Mouse (Mus musculus) CH12.LX (cell line): ENCODE data around the gene Polr1c. TPM values are rescaled to one million over a fixed set of nuclear protein-coding genes. Genes with fewer than 3 reads are reported as not detected.
A peak's percentile ranks its signal among the peaks of the same experiment; 100 is the strongest.

Experiments
- DNase-seq: peaks from one replicate; pipeline ENCODE4 v3.0.0-alpha.2; 2013; ENCODE audit errors: extremely low read depth
- H3K27ac ChIP-seq: 2 replicates; pipeline ENCODE4 v1.5.1; 2012; ENCODE audit warnings: low read depth, mild to moderate bottlenecking, control low read depth, moderate library complexity; ENCODE audit not compliant: insufficient read depth
- H3K27me3 ChIP-seq: replicated peaks from 2 replicates; pipeline ENCODE3; 2012; ENCODE audit warnings: inconsistent platforms
- H3K36me3 ChIP-seq, 2 experiments: replicated peaks in 1 of 2; 2 replicates each; pipeline versions ENCODE3 to v1.6.1; 2012; ENCODE audit warnings: inconsistent platforms in 1 of 2, low read length in 1 of 2, mild to moderate bottlenecking in 1 of 2, mixed read lengths in 1 of 2, moderate library complexity in 1 of 2; ENCODE audit not compliant: control insufficient read depth in 1 of 2, insufficient read depth in 1 of 2
- H3K4me1 ChIP-seq, 2 experiments: 2 replicates each; pipeline ENCODE4 v1.6.1; 2012; ENCODE audit warnings: inconsistent platforms in 1 of 2, moderate library complexity in 1 of 2; ENCODE audit not compliant: insufficient read depth in 2 of 2, control insufficient read depth in 1 of 2
- H3K4me2 ChIP-seq: 2 replicates; pipeline ENCODE4 v1.6.1; 2012; ENCODE audit warnings: low read depth, mild to moderate bottlenecking, control low read depth; ENCODE audit not compliant: poor library complexity, insufficient read depth, severe bottlenecking
- H3K4me3 ChIP-seq, 3 experiments: fragments of 150-350 bp in 1 of 3; sonication (generic) in 1 of 3; replicated peaks in 1 of 3; 2 replicates each; pipeline versions ENCODE3 to v1.5.1; 2011 to 2012; ENCODE audit warnings: low read depth in 2 of 3, low read length in 2 of 3, mild to moderate bottlenecking in 2 of 3, moderate library complexity in 2 of 3, control low read depth in 1 of 3, improper control_type of control experiment in 1 of 3, inconsistent platforms in 1 of 3, mixed read lengths in 1 of 3; ENCODE audit not compliant: poor library complexity in 1 of 3
- H3K79me2 ChIP-seq: replicated peaks from 2 replicates; pipeline ENCODE4 v1.6.1; 2012; ENCODE audit warnings: mild to moderate bottlenecking, moderate library complexity; ENCODE audit not compliant: control insufficient read depth, poor library complexity, insufficient read depth, severe bottlenecking; ENCODE audit errors: extremely low read depth
- H3K9ac ChIP-seq: 2 replicates; pipeline ENCODE4 v1.6.1; 2012; ENCODE audit warnings: low read depth, mild to moderate bottlenecking, control low read depth, moderate library complexity; ENCODE audit not compliant: insufficient read depth
- H3K9me3 ChIP-seq: replicated peaks from 2 replicates; pipeline ENCODE3; 2012; ENCODE audit warnings: low read length, inconsistent platforms, mixed read lengths
- CHD2 ChIP-seq: IDR thresholded peaks from 2 replicates; pipeline ENCODE4 v1.6.1; 2011; ENCODE audit warnings: low read length, improper control_type of control experiment
- EP300 ChIP-seq: IDR thresholded peaks from 2 replicates; pipeline ENCODE4 v1.6.1; 2011; ENCODE audit warnings: low read length, improper control_type of control experiment
- JUN ChIP-seq: IDR thresholded peaks from 2 replicates; pipeline ENCODE4 v1.6.1; 2011; ENCODE audit warnings: low read depth, mild to moderate bottlenecking, low read length, improper control_type of control experiment, moderate library complexity; ENCODE audit not compliant: insufficient read depth
- KAT2A ChIP-seq: IDR thresholded peaks from 2 replicates; pipeline ENCODE4 v1.6.1; 2012; ENCODE audit warnings: low read length, improper control_type of control experiment, inconsistent platforms; ENCODE audit not compliant: insufficient replicate concordance
- MYC ChIP-seq: IDR thresholded peaks from 2 replicates; pipeline ENCODE4 v1.6.1; 2011; ENCODE audit warnings: low read depth, mild to moderate bottlenecking, improper control_type of control experiment, low read length
- PAX5 ChIP-seq: IDR thresholded peaks from 2 replicates; pipeline ENCODE4 v1.6.1; 2012; ENCODE audit warnings: low read length, inconsistent platforms, mixed read lengths
- POLR2A ChIP-seq: IDR thresholded peaks from 2 replicates; pipeline ENCODE4 v1.6.1; 2011; ENCODE audit warnings: low read depth, mild to moderate bottlenecking, improper control_type of control experiment, low read length
- TBP ChIP-seq: conservative IDR thresholded peaks from 2 replicates; pipeline ENCODE4 v1.6.1; 2011; ENCODE audit warnings: low read depth, low read length, improper control_type of control experiment
- UBTF ChIP-seq: IDR thresholded peaks from 2 replicates; pipeline ENCODE4 v1.6.1; 2012; ENCODE audit warnings: low read depth, mild to moderate bottlenecking, inconsistent platforms, low read length, improper control_type of control experiment, moderate library complexity
- dilution Hi-C: fragments of 300-500 bp; cut with MboI; formaldehyde crosslinking; loops from 2 replicates; pipeline ENCODE4 v1.14.3; 2020; ENCODE audit warnings: low sequenced_read_pairs; ENCODE audit not compliant: extremely low pct_unique_long_range_greater_than_20kb, extremely low pct_ligation_motif_present
- in situ Hi-C: fragments of 300-500 bp; cut with MboI; formaldehyde crosslinking; loops from 3 replicates; pipeline ENCODE4 v1.14.3; 2019; ENCODE audit warnings: low sequenced_read_pairs, low pct_ligation_motif_present, low pct_unique_long_range_greater_than_20kb, mixed read lengths
- polyA plus RNA-seq: library from polyadenylated mRNA; unstranded; fragments of >175 nt; gene quantifications from 2 replicates; pipeline ENCODE4 v1.2.1, GENCODE M21; 2012; ENCODE audit warnings: low read depth; ENCODE audit not compliant: insufficient read length
- total RNA-seq, 2 experiments: library from RNA; depleted of rRNA; stranded (reverse); fragments of 300-350 nt in 1 of 2; fragments of >200 nt in 1 of 2; gene quantifications; 2 replicates each; pipeline ENCODE4 v1.2.3; 2012 to 2014

The Polr1c gene
- total and polyA plus RNA-seq, 3 experiments, result 356 to 433 (median 367) TPM

- peaks cover 3 to 12% of the 10 kb centered on the region in 2 experiments for H3K4me1 ChIP-seq
- dilution Hi-C loops, result no loop called here
- DNase-seq, result no peak
- H3K36me3 ChIP-seq, result peaks cover 75 to 94% of the 10 kb centered on the region in 2 experiments
- H3K79me2 ChIP-seq, result peaks cover 13% of the 10 kb centered on the region
- in situ Hi-C loops, result loop anchor here (25.0 kb wide), 1 partner anchor 745 kb away; no protein-coding TSS in a partner anchor
- H3K4me2 ChIP-seq, result no peak overlapping the region
- no peaks in the 10 kb centered on the region for H3K27me3 ChIP-seq
- H3K9ac ChIP-seq, result no peak overlapping the region
- H3K27ac ChIP-seq, result no peak overlapping the region
- TF ChIP-seq PAX5 (no peak), POLR2A (peak; percentile 32; the same call in 1 of the 2 replicates)
- H3K9me3 ChIP-seq, result no peaks in the 10 kb centered on the region
- H3K4me3 ChIP-seq, result no peak overlapping the region
Observed at GRCm38 (mm10) chr17:46242274-46242673, 5.6 kb downstream of the Polr1c start.

- no peak overlapping the region for H3K4me2 ChIP-seq
- no peak overlapping the region for H3K9ac ChIP-seq
- no peaks in the 10 kb centered on the region for H3K27me3 ChIP-seq
- H3K4me1 ChIP-seq, result peaks cover 0 to 6% of the 10 kb centered on the region in 2 experiments; a peak in 2 of 4 replicates
- dilution Hi-C loops (no loop called here), in situ Hi-C loops (loop anchor here (25.0 kb wide), 1 partner anchor 746 kb away; no protein-coding TSS in a partner anchor)
- TF ChIP-seq JUN, result no peak
- TF ChIP-seq CHD2, result no peak
- peaks cover 5% of the 10 kb centered on the region; the same call in 1 of the 2 replicates for H3K79me2 ChIP-seq
- H3K27ac ChIP-seq, result no peak overlapping the region
- DNase-seq, result no peak
- no peaks in the 10 kb centered on the region for H3K9me3 ChIP-seq
- peaks cover 83 to 97% of the 10 kb centered on the region in 2 experiments for H3K36me3 ChIP-seq
- H3K4me3 ChIP-seq, result no peak overlapping the region
Observed at GRCm38 (mm10) chr17:46241471-46241870, 6.4 kb downstream of the Polr1c start.

- DNase-seq, result no peak
- dilution Hi-C loops, result no loop called here
Observed at GRCm38 (mm10) chr17:46239516-46240114, 8.2 kb downstream of the Polr1c start.

GRCm38 (mm10) chr17:46237480-46237879, 10.4 kb downstream of the Polr1c start:
- H3K27me3 ChIP-seq, result no peaks in the 10 kb centered on the region
- dilution Hi-C loops, result no loop called here
- H3K4me1 ChIP-seq, result no peaks in the 10 kb centered on the region
- no peak for TF ChIP-seq MYC
- no peak for TF ChIP-seq TBP
- TF ChIP-seq KAT2A, result no peak
- TF ChIP-seq EP300, result no peak
- no peak overlapping the region for H3K4me2 ChIP-seq
- no peak for DNase-seq
- H3K9ac ChIP-seq, result no peak overlapping the region
- peaks cover 85 to 92% of the 10 kb centered on the region in 2 experiments for H3K36me3 ChIP-seq
- in situ Hi-C loops, result loop anchor here (5.0 to 25.0 kb wide), 2 partner anchors 35 to 750 kb away; partner anchors contain the start of genes Polh and Xpo5
- no peak overlapping the region for H3K4me3 ChIP-seq
- H3K27ac ChIP-seq, result no peak overlapping the region
- no peaks in the 10 kb centered on the region for H3K79me2 ChIP-seq
- no peaks in the 10 kb centered on the region for H3K9me3 ChIP-seq

More at GRCm38 (mm10) chr17:46239516-46240114, 8.2 kb downstream of the Polr1c start:
- Histone ChIP-seq H3K4me2 (no peak overlapping the region), H3K9ac (no peak overlapping the region), H3K27me3 (no peaks in the 10 kb centered on the region), H3K36me3 (peaks cover 87 to 93% of the 10 kb centered on the region in 2 experiments), H3K4me3 (no peak overlapping the region), H3K79me2 (no peaks in the 10 kb centered on the region), H3K9me3 (no peaks in the 10 kb centered on the region), H3K4me1 (no peaks in the 10 kb centered on the region), H3K27ac (no peak overlapping the region)
- no peak for TF ChIP-seq UBTF
- in situ Hi-C loops, result loop anchor here (5.0 to 25.0 kb wide), 2 partner anchors 37 to 748 kb away; partner anchors contain the start of genes Polh and Xpo5
